Mouse (Mus musculus): ENCODE data around the gene Srr. TPM values are rescaled to one million over a fixed set of nuclear protein-coding genes. Genes with fewer than 3 reads are reported as not detected.

The Srr gene
- 45.3 and 53.3 TPM in 2 replicates for polyA plus RNA-seq (2012; rRNA removed)

DNA sequence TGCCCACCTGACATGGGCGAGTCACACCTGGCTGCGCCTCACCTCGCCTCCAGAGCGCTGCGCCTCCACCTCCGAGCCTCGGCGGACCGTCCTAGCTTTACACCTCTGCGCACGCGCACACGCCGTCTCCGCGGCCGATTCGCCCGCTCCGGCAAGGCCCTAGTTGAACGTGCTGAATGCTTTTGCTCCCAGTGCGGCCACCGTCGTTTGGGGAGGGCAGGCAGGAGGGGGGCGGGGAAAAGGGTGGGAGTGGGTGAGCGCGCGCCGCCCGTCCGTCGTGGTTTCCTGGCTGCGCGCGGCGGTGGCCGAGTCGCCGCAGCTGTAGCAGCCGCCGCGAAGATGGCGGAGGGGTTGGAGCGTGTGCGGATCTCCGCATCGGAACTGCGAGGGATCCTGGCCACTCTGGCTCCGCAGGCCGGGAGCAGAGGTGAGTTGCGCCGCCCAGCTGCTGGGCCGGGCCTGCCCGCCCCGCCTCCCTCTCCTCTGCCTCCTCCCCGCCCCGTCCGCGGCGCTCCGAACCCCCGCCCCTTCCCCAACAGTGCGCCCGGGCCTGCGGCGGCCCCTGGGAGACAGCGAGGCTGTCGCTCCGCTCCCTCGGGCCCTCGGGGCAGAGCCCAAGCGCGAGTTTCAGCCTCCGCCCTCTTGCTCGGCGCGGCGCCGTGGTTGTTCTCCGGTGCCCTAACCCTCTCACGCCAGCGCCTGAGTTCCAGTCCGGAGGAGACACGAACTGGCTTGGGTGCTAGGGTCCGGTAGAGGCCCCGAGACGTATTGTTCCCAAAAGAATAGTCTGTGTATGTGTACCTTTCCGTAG lies at the start of gene Srr, which contains the start of gene Smg6:
TSS of gene Srr (minus strand) at position 372 of the 811 bp plus-strand sequence.
TSS of gene Smg6 (plus strand) at position 247 of the 811 bp plus-strand sequence.
- Histone ChIP-seq H3K4me1 (ENCODE audit: control insufficient read depth, insufficient read depth, low read length) (peaks cover 3% of the 10 kb centered on the region), H3K27me3 (ENCODE audit: control insufficient read depth, insufficient read depth, low read length) (no peaks in the 10 kb centered on the region), H3K4me3 (ENCODE audit: control insufficient read depth, low read depth, low read length) (peak within 1 kb of the TSS; percentile 94), H3K36me3 (ENCODE audit: control insufficient read depth, insufficient read depth, low read length) (peaks cover 6% of the 10 kb centered on the region), H3K27ac (ENCODE audit: control insufficient read depth, insufficient read depth, low read depth, low read length) (peak within 1 kb of the TSS; percentile 97)
- TF ChIP-seq CTCF (IDR thresholded peaks at IDR 0.05; ENCODE audit: control insufficient read depth, insufficient read depth, insufficient replicate concordance, low read depth, low read length) (peak; percentile 15; the same call in 1 of the 2 replicates), POLR2A (IDR thresholded peaks at IDR 0.05; ENCODE audit: control insufficient read depth, low read depth, low read length) (peak; percentile 89)

GRCm38 (mm10) chr11:74974615-74975014 lies 48.9 kb upstream of the Srr start:
- Histone ChIP-seq H3K36me3 (ENCODE audit: control insufficient read depth, insufficient read depth, low read length) (no peaks in the 10 kb centered on the region), H3K27ac (ENCODE audit: control insufficient read depth, insufficient read depth, low read depth, low read length) (no peak overlapping the region), H3K4me1 (ENCODE audit: control insufficient read depth, insufficient read depth, low read length) (no peaks in the 10 kb centered on the region), H3K4me3 (ENCODE audit: control insufficient read depth, low read depth, low read length) (no peak overlapping the region), H3K27me3 (ENCODE audit: control insufficient read depth, insufficient read depth, low read length) (no peaks in the 10 kb centered on the region)
- TF ChIP-seq CTCF (IDR thresholded peaks at IDR 0.05; ENCODE audit: control insufficient read depth, insufficient read depth, insufficient replicate concordance, low read depth, low read length), result no peak
- TF ChIP-seq POLR2A (IDR thresholded peaks at IDR 0.05; ENCODE audit: control insufficient read depth, low read depth, low read length), result no peak

- H3K27me3 ChIP-seq (ENCODE audit: control insufficient read depth, insufficient read depth, low read length), result no peaks in the 10 kb centered on the region
Measured at GRCm38 (mm10) chr11:74973290-74974157, 47.8 kb upstream of the Srr start.

GRCm38 (mm10) chr11:74965516-74965915 lies 39.8 kb upstream of the Srr start:
- TF ChIP-seq CTCF (IDR thresholded peaks at IDR 0.05; ENCODE audit: control insufficient read depth, insufficient read depth, insufficient replicate concordance, low read depth, low read length), result no peak
- TF ChIP-seq POLR2A (IDR thresholded peaks at IDR 0.05; ENCODE audit: control insufficient read depth, low read depth, low read length), result no peak
- Histone ChIP-seq H3K27me3 (ENCODE audit: control insufficient read depth, insufficient read depth, low read length) (no peaks in the 10 kb centered on the region), H3K4me3 (ENCODE audit: control insufficient read depth, low read depth, low read length) (no peak overlapping the region), H3K4me1 (ENCODE audit: control insufficient read depth, insufficient read depth, low read length) (no peaks in the 10 kb centered on the region), H3K27ac (ENCODE audit: control insufficient read depth, insufficient read depth, low read depth, low read length) (no peak overlapping the region), H3K36me3 (ENCODE audit: control insufficient read depth, insufficient read depth, low read length) (peaks cover 1% of the 10 kb centered on the region; the same call in 1 of the 2 replicates)

More at GRCm38 (mm10) chr11:74973290-74974157, 47.8 kb upstream of the Srr start:
- TF ChIP-seq POLR2A (IDR thresholded peaks at IDR 0.05; ENCODE audit: control insufficient read depth, low read depth, low read length), result no peak
- TF ChIP-seq CTCF (IDR thresholded peaks at IDR 0.05; ENCODE audit: control insufficient read depth, insufficient read depth, insufficient replicate concordance, low read depth, low read length), result no peak
- no peak overlapping the region for H3K27ac ChIP-seq (ENCODE audit: control insufficient read depth, insufficient read depth, low read depth, low read length)
- H3K4me1 ChIP-seq (ENCODE audit: control insufficient read depth, insufficient read depth, low read length), result no peaks in the 10 kb centered on the region
- no peaks in the 10 kb centered on the region for H3K36me3 ChIP-seq (ENCODE audit: control insufficient read depth, insufficient read depth, low read length)
- H3K4me3 ChIP-seq (ENCODE audit: control insufficient read depth, low read depth, low read length), result no peak overlapping the region

DNA sequence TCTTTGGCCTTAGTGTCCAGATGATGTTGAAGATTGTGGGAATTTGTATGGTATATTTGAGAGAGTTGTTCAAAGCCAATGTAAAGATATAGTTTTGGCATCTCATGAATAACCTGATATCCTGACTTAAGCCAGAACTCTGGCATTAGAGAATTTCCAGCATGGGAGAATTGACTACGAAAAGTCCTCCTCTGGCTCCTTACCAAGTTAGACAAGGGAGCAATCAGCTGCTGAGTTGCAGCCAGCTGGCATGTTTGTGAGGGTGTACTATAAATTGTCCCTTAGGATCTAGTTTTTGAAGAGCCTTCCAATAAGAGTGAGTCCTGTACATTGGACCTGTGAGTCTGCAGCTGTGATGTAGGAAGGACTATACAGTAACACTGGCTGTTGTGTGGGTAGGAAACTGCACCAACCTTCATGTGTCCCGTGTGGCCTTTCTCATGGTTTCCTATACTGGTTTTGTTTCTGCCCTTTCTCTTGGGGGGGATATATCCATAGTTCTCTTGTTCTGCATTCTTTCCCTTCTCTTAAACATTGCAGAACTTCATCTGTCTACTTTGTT lies 37.2 kb upstream of the Srr start:
- TF ChIP-seq POLR2A (IDR thresholded peaks at IDR 0.05; ENCODE audit: control insufficient read depth, low read depth, low read length) (no peak), CTCF (IDR thresholded peaks at IDR 0.05; ENCODE audit: control insufficient read depth, insufficient read depth, insufficient replicate concordance, low read depth, low read length) (no peak)

DNA sequence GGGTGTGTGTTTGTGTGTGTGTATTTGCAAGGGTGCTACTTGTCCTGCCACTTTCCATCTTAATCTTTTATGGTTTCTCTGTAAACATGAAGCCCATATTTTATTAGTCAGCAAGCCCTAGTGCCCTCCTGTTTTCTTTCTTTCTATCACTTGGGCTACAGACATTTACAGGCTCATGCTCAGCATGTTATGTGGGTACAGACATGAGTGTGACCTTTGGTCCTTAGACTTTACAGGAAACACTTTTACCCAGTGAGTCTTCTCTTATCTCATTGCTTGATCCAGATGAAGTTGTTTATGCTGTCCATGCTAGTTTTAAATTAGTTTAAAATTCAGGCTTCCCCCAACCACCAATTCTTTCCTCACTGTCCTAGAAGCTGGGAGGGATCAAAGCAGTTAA lies 36.2 kb upstream of the Srr start:
- Histone ChIP-seq H3K4me1 (ENCODE audit: control insufficient read depth, insufficient read depth, low read length) (no peaks in the 10 kb centered on the region), H3K27ac (ENCODE audit: control insufficient read depth, insufficient read depth, low read depth, low read length) (no peak overlapping the region)

More for the DNA sequence above, 37.2 kb upstream of the Srr start:
- no peak overlapping the region for H3K27ac ChIP-seq (ENCODE audit: control insufficient read depth, insufficient read depth, low read depth, low read length)
- peaks cover 1% of the 10 kb centered on the region; the same call in 1 of the 2 replicates for H3K36me3 ChIP-seq (ENCODE audit: control insufficient read depth, insufficient read depth, low read length)
- no peak overlapping the region for H3K4me3 ChIP-seq (ENCODE audit: control insufficient read depth, low read depth, low read length)
- no peaks in the 10 kb centered on the region for H3K27me3 ChIP-seq (ENCODE audit: control insufficient read depth, insufficient read depth, low read length)
- H3K4me1 ChIP-seq (ENCODE audit: control insufficient read depth, insufficient read depth, low read length), result no peaks in the 10 kb centered on the region

More for the DNA sequence above, 36.2 kb upstream of the Srr start:
- Histone ChIP-seq H3K36me3 (ENCODE audit: control insufficient read depth, insufficient read depth, low read length) (peaks cover 1% of the 10 kb centered on the region; the same call in 1 of the 2 replicates), H3K27me3 (ENCODE audit: control insufficient read depth, insufficient read depth, low read length) (no peaks in the 10 kb centered on the region), H3K4me3 (ENCODE audit: control insufficient read depth, low read depth, low read length) (no peak overlapping the region)
- TF ChIP-seq CTCF (IDR thresholded peaks at IDR 0.05; ENCODE audit: control insufficient read depth, insufficient read depth, insufficient replicate concordance, low read depth, low read length), result no peak
- TF ChIP-seq POLR2A (IDR thresholded peaks at IDR 0.05; ENCODE audit: control insufficient read depth, low read depth, low read length), result no peak
